Mouse (Mus musculus): ENCODE measurements at regions not wholly inside any gene's neighbourhood (a gene's known extent, or its start where the extent isn't known, plus 50 kb on each side); places are given as distances from the start of the nearest gene placed in this dataset.

- no peak for DNase-seq
These were observed 204.3 kb downstream of the Dusp6 start for GRCm38 (mm10) chr10:99467319-99467842.

- no peak for DNase-seq
These were observed 205.9 kb downstream of the Dusp6 start for GRCm38 (mm10) chr10:99468971-99469370.

GRCm38 (mm10) chr10:99471832-99472497, 208.9 kb downstream of the Dusp6 start:
- no peak for DNase-seq

- no peak for DNase-seq
These were observed 209.8 kb downstream of the Dusp6 start for GRCm38 (mm10) chr10:99472806-99473205.

GRCm38 (mm10) chr10:99473758-99474157, 210.7 kb downstream of the Dusp6 start:
- no peak for DNase-seq

- DNase-seq: no peak
These were observed 211.5 kb downstream of the Dusp6 start for GRCm38 (mm10) chr10:99474546-99474945.

GRCm38 (mm10) chr10:99476214-99476613, 213.2 kb downstream of the Dusp6 start:
- DNase-seq: no peak

- DNase-seq: no peak
These were observed 213.7 kb downstream of the Dusp6 start for GRCm38 (mm10) chr10:99476776-99477175.

- peak; percentile 55 for DNase-seq
These were observed 217.5 kb downstream of the Dusp6 start for GRCm38 (mm10) chr10:99480573-99480972.

GRCm38 (mm10) chr10:99482009-99482408, 219.0 kb downstream of the Dusp6 start:
- DNase-seq: no peak

- no peak for DNase-seq
These were observed 225.4 kb downstream of the Dusp6 start for GRCm38 (mm10) chr10:99488195-99489080.

- no peak for DNase-seq
These were observed 247.8 kb downstream of the Csl start for GRCm38 (mm10) chr10:99511514-99512237.

- no peak for DNase-seq
These were observed 241.5 kb downstream of the Csl start for GRCm38 (mm10) chr10:99517944-99518343.

- DNase-seq: peak; percentile 25
These were observed 240.0 kb downstream of the Csl start for GRCm38 (mm10) chr10:99519479-99519878.

- DNase-seq: no peak
These were observed 235.6 kb downstream of the Csl start for GRCm38 (mm10) chr10:99523817-99524216.

- DNase-seq: peak; percentile 29
These were observed 234.9 kb downstream of the Csl start for GRCm38 (mm10) chr10:99524273-99525212.

GRCm38 (mm10) chr10:99526148-99526547, 233.3 kb downstream of the Csl start:
- no peak for DNase-seq

GRCm38 (mm10) chr10:99526561-99526960, 232.9 kb downstream of the Csl start:
- no peak for DNase-seq

GRCm38 (mm10) chr10:99531104-99531503, 228.4 kb downstream of the Csl start:
- no peak for DNase-seq

GRCm38 (mm10) chr10:99531556-99531955, 227.9 kb downstream of the Csl start:
- no peak for DNase-seq

GRCm38 (mm10) chr10:99531992-99532391, 227.5 kb downstream of the Csl start:
- DNase-seq: no peak

- DNase-seq: no peak
These were observed 226.8 kb downstream of the Csl start for GRCm38 (mm10) chr10:99532697-99533119.
